Mouse (Mus musculus): ENCODE data around the gene Cd40lg.

Gene Cd40lg

DNA sequence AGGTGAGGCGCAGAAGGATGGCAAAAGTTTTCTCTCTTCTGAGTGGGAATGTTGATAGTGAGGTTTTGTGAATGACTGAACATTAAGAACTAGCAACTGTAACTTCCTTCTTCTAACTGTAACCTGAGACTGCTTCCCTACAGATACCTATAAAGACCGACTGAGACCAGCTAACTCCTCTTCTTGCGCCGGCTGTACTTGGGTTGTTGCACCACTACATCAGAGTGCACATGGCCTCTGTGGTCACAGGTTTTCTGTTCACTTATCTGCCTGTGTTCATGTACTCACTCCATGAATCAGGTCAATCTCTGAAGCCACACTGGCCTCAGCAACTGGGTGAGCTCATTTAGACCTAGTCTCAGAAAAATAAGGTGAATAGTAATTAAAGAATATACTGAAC is 51.6 kb downstream of the Cd40lg start:
- DNase-seq (ENCODE audit: low spot score in 2 of 2) = no peak
